Mouse (Mus musculus) v-Abl transformed pro-B cells (cell line): ENCODE results near the gene Tex261.

Experiments
- in situ Hi-C, 2 experiments: fragments of 400-800 bp; cut with MboI; formaldehyde crosslinking; loops; one replicate each; pipeline ENCODE4 v1.15.1; 2025; ENCODE audit not compliant: unreplicated experiment in 2 of 2

The Tex261 gene

DNA sequence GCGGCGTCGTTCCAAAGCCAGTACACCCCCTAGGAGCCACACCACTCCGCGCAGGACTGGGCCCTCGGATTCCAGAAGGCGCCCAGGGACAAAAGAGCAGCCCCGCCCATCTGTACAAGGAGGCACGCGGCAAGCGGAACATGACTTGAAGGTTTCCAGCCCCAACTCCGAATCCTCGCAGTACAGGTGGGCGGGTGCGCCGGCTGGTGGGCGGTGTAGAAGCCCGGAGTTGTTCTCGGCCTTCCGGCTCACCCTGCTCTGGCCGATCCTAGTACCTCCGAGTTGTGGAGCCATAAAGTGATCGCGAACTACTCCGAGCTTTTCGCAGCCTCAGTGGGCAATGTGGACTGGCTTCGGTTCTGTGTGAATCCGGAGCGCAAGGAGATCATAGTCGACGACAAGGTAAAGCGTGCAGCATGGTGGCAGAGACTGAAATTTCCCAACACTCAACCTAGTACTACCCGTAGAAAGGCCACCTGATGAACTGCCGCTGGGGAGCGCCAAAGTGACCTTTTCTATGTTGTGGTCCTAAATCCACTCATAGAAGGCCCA is 12.7 kb downstream of the Tex261 start:
- in situ Hi-C loops = no loop called here

- in situ Hi-C loops = no loop called here
These were observed 13.3 kb downstream of the Tex261 start, which contains the start of gene Ankrd53 for GRCm38 (mm10) chr6:83762344-83762743. Gene Ankrd53 (plus strand): TSS chr6:83762644.

DNA sequence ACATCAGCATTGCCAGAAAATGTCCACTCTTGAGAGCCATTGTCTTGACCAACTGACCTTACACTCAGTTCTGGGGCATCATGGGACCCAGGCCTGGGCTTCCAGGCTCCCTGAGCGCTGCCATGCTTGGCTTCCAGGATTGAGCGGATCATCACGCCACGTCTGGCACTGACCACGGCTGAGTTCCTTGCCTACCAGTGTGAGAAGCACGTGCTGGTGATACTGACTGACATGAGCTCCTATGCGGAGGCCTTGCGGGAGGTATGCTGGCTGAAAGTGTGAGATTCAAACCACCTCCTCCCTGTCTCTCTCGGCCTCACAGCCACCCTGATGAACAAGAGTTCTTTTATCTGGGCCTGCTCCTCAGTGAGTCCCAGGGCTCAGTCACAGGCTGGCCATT is 19.6 kb downstream of the Tex261 start:
- in situ Hi-C loops = no loop called here

DNA sequence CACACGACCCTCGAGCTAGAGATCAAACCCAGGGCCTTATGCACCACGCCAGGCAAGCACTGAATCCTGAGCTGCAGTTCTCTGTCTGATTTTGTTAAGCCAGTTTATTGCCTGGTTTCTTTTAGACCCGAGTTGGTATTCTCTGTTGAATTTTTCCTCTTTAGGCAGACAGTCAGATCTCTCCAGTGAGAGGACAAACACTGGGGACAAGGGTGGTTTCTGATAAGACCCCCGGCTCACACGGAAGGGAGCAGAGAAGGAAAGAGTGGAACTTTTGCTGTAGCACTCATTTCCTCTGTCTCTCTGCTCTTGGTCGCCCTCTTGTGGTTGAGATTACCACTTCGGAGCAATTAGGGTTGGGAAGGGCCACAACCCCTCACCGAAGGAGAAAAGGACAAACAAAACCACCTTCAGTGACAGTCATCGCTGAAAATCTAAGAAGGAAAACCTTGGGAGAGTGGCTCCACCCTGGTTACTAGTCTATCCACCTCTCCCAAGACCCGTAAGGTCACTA is 25.4 kb downstream of the Tex261 start:
- in situ Hi-C loops = loop anchor here in 1 of 2 experiments (5.0 kb wide), 1 partner anchor 63 kb away; no protein-coding TSS in a partner anchor

DNA sequence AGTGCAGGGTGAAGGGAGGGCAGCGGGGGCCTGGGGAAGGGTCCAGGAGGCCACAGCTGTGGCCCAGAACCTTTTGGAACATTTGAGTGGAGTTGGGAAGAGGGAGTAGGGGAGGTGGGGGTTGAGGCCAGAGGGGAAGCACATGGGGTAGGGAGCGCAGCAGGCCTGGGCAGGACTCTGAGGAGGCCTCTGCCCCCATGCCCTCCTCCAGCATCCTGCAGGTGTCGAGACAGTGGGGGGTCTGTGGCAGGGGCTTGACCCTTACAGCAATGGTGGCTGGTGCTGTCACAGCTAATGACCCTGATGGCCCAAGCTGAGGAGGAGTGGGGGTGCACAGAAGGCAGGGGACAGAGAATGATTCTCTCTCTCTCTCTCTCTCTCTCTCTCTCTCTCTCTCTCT is 26.3 kb downstream of the Tex261 start:
- in situ Hi-C loops = no loop called here

- in situ Hi-C loops = no loop called here
These were observed 30.1 kb downstream of the Tex261 start for GRCm38 (mm10) chr6:83745466-83745865.

GRCm38 (mm10) chr6:83744557-83744956 is 31.1 kb downstream of the Tex261 start:
- in situ Hi-C loops = no loop called here

DNA sequence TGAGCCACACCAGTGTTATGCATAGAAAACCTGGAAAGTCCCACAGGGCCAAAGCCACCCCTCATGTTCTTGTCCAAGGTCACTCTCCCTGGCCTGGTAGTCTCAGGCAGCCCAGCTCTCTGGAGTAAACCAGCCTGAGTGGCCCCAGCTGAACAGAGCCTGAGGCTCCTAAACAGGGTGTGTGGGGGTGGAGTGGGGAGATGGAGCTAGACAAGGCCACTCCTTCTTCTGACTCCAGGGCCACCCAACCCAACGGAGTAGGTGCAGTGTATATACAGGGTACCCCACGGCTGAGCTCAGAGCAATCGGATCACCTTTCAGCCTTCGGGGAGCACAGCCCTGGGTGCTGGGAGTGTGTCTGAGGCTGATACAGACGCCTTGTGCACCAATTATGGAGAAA is 31.5 kb downstream of the Tex261 start:
- in situ Hi-C loops = no loop called here

GRCm38 (mm10) chr6:83743212-83743611 is 32.4 kb downstream of the Tex261 start:
- in situ Hi-C loops = no loop called here

DNA sequence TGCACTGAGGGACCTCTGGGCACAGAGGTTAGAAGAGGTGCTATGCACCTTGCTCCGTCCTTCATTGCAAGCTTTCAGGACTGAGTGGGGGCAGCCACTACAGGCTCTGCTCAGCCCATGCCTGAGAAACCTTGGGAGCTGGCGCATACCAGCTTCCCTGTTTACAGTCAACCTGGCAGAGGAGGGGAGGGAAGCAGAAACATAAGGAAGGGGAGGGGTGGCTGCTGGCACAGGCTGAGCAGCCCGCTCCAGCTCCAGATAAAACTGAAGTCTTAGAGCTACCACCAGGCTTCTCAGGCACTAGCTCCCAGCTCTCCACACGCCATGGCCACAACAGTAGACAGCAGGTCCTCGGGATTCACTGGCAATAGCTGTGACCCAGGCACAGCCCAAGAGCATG is 32.9 kb downstream of the Tex261 start, which contains the start of gene Atp6v1b1:
Atp6v1b1 (plus strand) TSS at position 230 of the 400 bp plus-strand sequence.
- in situ Hi-C loops = no loop called here

DNA sequence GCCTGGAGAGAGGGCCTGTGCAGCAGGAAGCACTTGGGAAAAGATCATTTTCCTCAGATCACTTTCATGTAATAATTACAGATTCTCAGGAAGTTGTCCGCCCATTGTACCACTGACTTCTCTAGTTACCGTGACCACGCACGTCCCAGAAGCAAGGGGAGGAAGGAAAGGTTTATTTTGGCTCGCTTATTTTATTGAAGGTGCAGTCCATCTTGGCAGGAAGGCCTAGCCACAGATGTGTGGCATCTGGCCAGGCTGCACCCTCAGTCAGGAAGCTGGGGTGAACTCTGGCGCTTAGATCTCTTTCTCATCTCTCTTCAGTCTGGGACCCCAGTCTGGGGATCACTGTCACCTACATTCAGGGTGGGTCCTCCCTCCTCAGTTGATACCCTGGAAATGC is 37.0 kb downstream of the Tex261 start:
- in situ Hi-C loops = no loop called here

DNA sequence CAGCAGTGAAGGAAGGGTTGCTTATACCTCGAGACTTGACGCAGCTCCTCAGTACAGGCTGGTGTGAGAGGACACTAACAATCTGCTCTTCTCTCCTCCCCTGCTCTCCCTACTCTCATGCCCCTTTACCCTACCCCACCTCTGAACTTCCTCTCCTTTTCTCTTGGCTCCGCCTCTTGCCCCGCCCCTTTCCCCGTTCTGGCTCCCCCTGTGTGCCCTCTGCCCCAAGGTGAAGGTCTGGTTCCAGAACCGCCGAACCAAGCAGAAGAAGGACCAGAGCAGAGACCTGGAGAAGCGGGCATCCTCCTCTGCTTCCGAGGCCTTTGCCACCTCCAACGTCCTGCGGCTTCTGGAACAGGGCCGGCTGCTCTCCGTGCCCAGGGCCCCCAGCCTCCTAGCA is 38.3 kb downstream of the Tex261 start:
- in situ Hi-C loops = no loop called here

DNA sequence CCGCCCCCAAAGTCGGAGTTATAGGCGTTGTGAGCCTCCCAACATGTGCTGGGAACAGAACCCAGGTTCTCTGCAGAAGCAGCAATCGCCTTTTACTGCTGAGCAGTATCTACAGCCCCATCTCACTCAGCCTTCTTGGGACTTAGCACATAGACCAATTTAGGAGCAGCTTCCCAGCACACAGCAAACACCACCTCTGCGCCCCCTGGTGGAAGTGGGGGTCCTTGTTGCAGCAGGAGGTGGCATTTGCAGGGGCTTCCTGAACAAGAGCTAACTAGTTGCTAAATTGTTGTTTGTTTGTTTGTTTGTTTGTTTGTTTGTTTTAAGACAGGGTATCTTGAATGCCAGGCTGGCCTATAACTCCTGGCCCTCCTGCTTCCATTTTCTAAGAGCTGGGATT is 44.5 kb downstream of the Tex261 start:
- in situ Hi-C loops = loop anchor here in 1 of 2 experiments (5.0 kb wide), 1 partner anchor 39 kb away; no protein-coding TSS in a partner anchor

- in situ Hi-C loops = no loop called here
These were observed 46.2 kb downstream of the Tex261 start for GRCm38 (mm10) chr6:83729350-83729970.

DNA sequence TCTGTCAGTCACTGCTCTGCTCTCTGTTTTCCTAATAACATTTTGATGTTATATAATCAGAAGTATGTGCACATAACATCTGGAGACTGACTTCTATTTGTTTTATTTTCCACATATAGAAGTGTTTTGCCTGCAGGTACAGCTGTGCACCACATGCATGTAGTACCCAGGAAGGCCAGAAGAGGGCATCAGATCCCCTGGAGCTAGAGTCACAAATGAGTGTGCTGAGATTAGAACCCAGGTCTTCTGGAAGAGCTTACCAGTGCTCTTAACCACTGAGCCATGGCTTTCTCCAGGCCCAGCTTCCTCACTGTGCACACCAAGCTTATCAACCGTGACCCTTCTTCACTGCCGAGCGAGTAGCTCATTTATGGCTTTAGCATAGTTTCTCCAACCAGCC is 47.1 kb downstream of the Tex261 start:
- in situ Hi-C loops = no loop called here

- in situ Hi-C loops = no loop called here
These were observed 48.4 kb downstream of the Tex261 start for GRCm38 (mm10) chr6:83727178-83727577.

- in situ Hi-C loops = no loop called here
These were observed 53.1 kb downstream of the Tex261 start for GRCm38 (mm10) chr6:83722526-83722925.
